Mouse (Mus musculus) ES-CJ7 (cell line): ENCODE measurements around the gene Heatr4.
"Not testable (repeated sequence)": the region's sequence is repeated elsewhere in the genome, so short reads cannot be mapped to it uniquely, and the experiment has no call there.

Experiments
- DNase-seq: peaks from one replicate; pipeline ENCODE4 v3.0.0; 2011; ENCODE audit warnings: low read depth, low spot score

The Heatr4 gene

GRCm38 (mm10) chr12:83938592-83938991, 46.1 kb downstream of the Heatr4 start:
- DNase-seq = not testable (repeated sequence)

- no peak for DNase-seq
Observed at GRCm38 (mm10) chr12:83937600-83937999, 47.1 kb downstream of the Heatr4 start.

GRCm38 (mm10) chr12:83929186-83929804, 55.4 kb downstream of the Heatr4 start:
- DNase-seq = no peak

GRCm38 (mm10) chr12:83927747-83928146, 56.9 kb downstream of the Heatr4 start:
- no peak for DNase-seq

- no peak for DNase-seq
Observed at GRCm38 (mm10) chr12:83926061-83926460, 58.6 kb downstream of the Heatr4 start.

- no peak for DNase-seq
Observed at GRCm38 (mm10) chr12:83925160-83925703, 59.4 kb downstream of the Heatr4 start.

GRCm38 (mm10) chr12:83924332-83924731, 60.3 kb downstream of the Heatr4 start:
- DNase-seq = no peak

- no peak for DNase-seq
Observed at GRCm38 (mm10) chr12:83923486-83923859, 61.2 kb downstream of the Heatr4 start.

GRCm38 (mm10) chr12:83922724-83923485, 61.7 kb downstream of the Heatr4 start:
- DNase-seq = no peak

GRCm38 (mm10) chr12:83921535-83922381, 62.9 kb downstream of the Heatr4 start, which contains the start of gene Numb:
Gene Numb (minus strand): TSS chr12:83921934.
- DNase-seq = peak; percentile 99

GRCm38 (mm10) chr12:83920721-83921441, 63.8 kb downstream of the Heatr4 start:
- peak; percentile 35 for DNase-seq

GRCm38 (mm10) chr12:83916884-83917283, 67.8 kb downstream of the Heatr4 start:
- no peak for DNase-seq

- DNase-seq = no peak
Observed at GRCm38 (mm10) chr12:83914797-83915196, 69.9 kb downstream of the Heatr4 start.

- no peak for DNase-seq
Observed at GRCm38 (mm10) chr12:83914202-83914740, 70.4 kb downstream of the Heatr4 start.

GRCm38 (mm10) chr12:83910451-83910850, 74.2 kb downstream of the Heatr4 start:
- DNase-seq = no peak
